Mouse (Mus musculus) ES-Bruce4 (cell line): ENCODE data around the gene Pwp2.

ENCODE experiments used
- CTCF ChIP-seq: IDR thresholded peaks from one replicate; pipeline ENCODE4 v1.8.1; 2011; ENCODE audit warnings: low read depth, low read length
- EP300 ChIP-seq: IDR thresholded peaks from 2 replicates; pipeline ENCODE4 v1.6.1; 2011; ENCODE audit warnings: low read depth, low read length; ENCODE audit not compliant: insufficient read depth
- POLR2A ChIP-seq: IDR thresholded peaks from one replicate; pipeline ENCODE4 v1.8.1; 2011; ENCODE audit warnings: low read length; ENCODE audit not compliant: insufficient read depth

- TF ChIP-seq CTCF (no peak), POLR2A (no peak), EP300 (no peak)
Observed at GRCm38 (mm10) chr10:78222908-78223307, 38.0 kb upstream of the Pwp2 start.
